Mouse (Mus musculus): Measurements from ENCODE around the gene Tatdn3.

DNA sequence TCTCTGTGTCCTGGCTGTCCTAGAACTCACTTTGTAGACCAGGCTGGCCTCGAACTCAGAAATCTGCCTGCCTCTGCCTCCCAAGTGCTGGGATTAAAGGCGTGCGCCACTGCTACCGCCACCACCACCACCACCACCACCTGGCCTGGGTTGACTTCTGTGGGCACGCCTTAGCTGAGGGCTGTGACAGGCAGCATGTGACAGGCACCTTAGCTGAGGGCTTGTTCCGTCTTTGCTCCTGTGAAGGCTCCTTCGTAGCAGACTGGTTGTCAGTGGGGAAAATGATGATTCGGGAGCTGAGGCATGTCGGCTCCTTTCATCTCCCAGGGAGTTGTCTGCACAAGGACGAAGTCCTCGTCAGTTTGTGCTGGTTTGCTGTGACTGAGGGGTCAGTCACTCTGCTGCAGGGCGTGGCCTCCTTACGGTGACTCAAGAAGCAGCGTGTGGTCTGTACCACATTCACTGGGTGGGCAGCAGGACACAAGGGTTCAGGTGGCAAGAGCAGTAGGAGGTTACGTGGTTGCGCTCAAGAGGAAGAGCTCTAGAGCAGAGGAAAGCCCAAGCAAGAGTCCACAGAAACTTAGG, 9.7 kb upstream of the Tatdn3 start:
- TF ChIP-seq CTCF (IDR thresholded peaks at IDR 0.05) (no peak), EP300 (IDR thresholded peaks at IDR 0.05) (no peak)

Measured in lung, postnatal 0 days (tissue).